Mouse (Mus musculus) thymus, postnatal 10 days (tissue): ENCODE measurements around the gene Tmem14a.
A peak's percentile ranks its signal among the peaks of the same experiment; 100 is the strongest.
"Not testable (repeated sequence)": the region's sequence is repeated elsewhere in the genome, so short reads cannot be mapped to it uniquely, and the experiment has no call there.

Experiments
- DNase-seq, 2 experiments: peaks; one replicate each; pipeline ENCODE4 v3.0.0; 2021; ENCODE audit warnings: low spot score in 2 of 2

Tmem14a gene

DNA sequence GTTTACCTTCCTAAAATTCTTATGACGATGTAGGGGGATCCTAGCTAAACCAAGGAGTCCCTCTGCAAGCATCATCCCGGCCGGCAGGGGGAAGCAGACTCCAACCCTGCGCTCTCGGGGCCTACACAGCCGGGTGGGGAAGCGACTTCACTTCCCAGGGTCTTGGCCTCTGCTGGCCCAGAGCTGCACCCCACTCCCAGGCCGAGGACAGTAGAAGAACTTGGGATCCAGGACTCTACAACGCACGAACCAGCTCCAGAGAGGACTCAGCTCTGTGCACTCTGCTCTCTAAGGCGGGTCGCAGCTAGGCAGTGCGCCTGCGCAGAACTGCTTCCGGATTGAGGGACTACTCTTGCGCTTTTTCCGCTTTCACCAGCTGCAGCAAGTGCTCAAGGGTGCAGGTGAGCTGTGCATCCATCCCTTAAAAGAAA, at the start of gene Tmem14a:
TSS of gene Tmem14a (plus strand) at position 87 of the 431 bp plus-strand sequence.
- peak; percentile 89 to 93 for DNase-seq

DNA sequence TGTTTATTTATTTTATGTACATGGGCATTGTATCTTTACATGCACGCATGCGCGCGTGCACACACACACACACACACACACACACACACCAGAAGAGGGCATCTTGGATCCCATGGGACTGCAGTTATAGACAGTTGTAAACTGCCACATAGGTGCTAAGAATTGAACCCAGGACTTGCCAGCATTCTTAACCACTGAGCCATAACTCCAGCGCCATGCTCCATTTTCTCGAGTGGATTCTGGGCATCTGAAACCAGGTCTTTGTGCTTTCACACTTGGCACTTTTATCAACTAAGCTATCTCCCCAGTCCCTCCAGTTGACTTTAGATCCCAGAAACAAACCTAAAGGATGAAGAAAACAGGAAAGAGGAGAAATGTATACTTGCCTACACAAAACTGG, 33.2 kb upstream of the Tmem14a start:
- no peak for DNase-seq

GRCm38 (mm10) chr1:21206241-21206640, 12.1 kb upstream of the Tmem14a start:
- DNase-seq, result no peak

DNA sequence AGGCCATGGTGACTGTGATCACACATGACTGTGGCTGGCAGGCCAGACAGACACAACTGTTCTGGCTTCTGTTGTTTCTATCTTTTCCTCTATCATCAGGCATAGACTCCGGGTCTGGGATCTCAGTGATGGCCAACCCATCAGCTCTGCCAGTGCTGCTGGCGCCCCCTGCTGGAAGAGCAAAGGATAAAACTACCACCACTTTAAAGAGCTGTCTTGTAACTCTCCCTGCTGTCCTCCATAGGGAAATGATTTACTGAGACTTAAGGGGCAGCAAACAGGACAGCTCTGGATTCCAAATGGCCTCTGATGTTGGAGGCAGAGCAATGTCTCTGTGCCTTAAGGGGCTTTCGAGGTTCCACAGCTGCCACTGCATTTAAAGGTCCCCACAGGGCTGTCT, 4.8 kb upstream of the Tmem14a start:
- DNase-seq, result not testable (repeated sequence)

DNA sequence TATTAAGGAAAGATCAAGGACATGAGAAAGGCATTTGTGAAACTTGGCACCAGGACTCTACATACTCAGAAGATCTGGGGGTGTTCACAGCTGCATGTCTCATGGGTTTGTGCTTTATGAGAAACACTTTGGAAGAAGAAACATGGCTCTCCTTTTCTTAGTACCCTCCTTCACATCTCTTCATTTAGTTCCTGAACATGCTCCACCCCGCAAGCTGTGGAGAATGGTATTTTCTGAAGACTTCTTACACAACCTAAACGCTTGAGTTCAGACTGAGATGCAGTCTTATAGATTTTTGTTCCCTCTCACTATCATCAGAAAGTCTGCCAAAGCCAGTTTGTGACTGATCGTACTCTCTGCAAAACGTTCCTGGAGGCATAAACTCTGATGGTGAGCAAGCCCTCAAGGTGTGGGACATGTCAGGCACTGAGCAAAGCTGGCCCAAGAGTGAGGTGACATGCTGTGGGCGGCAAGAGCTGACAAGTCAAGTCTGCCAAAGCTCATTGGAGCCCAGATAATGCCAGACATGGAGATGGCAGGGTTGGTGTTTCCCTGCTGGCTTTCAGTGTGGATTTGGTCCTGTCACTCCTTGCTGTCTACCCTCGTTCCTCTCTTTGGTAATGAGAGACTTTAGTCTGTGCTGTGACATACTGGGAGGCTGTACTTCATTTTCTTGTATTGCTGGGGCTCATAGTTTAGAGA, 4.2 kb upstream of the Tmem14a start:
- DNase-seq, result not testable (repeated sequence)

- no peak for DNase-seq
These were observed 9.5 kb downstream of the Tmem14a start for GRCm38 (mm10) chr1:21227756-21228395.

- DNase-seq, result not testable (repeated sequence)
These were observed 10.7 kb downstream of the Tmem14a start for GRCm38 (mm10) chr1:21228740-21229722.

- no peak for DNase-seq
These were observed 12.0 kb downstream of the Tmem14a start for GRCm38 (mm10) chr1:21230376-21230775.

GRCm38 (mm10) chr1:21231744-21232464, 13.5 kb downstream of the Tmem14a start:
- no peak for DNase-seq

DNA sequence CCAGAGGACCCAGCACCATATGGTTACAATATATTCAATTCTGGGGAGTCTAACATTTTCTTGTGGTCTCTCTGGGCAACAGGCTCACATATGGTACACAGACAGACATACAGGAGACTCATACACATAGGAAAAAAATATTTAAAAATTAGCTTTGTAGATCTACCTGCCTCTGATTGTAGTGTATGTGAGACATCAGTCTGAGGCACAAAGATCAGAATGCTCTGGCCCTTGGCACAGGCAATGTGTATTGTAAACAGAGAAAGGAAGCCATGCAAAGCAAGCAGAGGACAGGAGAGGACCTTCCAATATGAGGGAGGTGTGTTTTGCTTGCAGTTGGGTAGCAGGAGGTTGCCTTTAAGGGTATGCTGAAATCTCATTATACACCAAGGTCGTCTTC, 14.1 kb downstream of the Tmem14a start:
- no peak for DNase-seq

GRCm38 (mm10) chr1:21235359-21235758, 17.0 kb downstream of the Tmem14a start:
- DNase-seq, result no peak

DNA sequence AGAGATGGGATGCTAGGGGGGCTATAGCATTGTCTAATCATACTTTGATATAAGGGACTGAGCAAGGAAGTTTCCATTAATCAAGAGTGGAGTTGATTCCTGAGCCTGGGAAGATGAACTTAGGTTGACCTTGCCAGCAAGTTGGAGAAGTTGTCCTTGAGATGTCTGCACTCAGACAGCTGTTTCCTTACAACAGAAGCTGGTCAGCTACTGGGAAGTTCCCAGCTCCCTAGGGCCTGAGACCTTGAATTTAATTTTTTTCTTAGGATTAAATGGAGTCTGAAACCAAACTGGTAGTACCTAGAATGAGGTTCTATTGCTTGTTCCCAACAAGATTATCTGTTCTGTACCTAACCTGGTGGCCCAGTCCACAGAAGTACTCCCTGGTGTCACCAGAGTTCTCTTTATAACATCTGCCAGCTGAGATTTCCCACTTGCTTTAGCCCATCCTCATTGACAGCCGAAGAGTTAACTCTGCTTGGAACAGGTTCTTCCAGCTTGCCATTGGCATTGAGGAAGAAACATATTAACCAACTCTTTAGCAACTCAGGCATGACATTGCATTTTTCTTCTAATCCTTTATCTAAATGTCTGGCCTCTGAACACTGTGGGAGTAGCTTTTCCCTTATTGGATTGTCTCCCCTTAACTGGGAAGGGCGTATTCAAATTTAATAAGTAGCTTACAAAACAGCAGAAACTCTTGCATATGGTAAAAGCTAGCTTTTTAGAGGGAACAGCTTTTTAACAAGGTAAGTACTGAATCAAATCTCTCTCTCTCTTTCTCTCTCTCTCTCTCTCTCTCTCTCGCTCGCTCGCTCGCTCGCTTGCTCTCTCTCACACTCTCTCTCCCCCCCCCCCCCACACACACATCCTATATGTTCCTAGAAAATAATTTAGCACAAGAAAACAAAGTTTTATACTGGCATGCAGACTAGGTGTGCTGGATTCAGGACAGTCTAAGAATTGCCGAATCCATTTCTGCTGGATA, 21.8 kb downstream of the Tmem14a start, which contains the start of gene Gsta3:
TSS of gene Gsta3 (plus strand) at position 679 of the 988 bp plus-strand sequence.
- no peak for DNase-seq

GRCm38 (mm10) chr1:21241096-21241495, 22.7 kb downstream of the Tmem14a start:
- DNase-seq, result no peak

DNA sequence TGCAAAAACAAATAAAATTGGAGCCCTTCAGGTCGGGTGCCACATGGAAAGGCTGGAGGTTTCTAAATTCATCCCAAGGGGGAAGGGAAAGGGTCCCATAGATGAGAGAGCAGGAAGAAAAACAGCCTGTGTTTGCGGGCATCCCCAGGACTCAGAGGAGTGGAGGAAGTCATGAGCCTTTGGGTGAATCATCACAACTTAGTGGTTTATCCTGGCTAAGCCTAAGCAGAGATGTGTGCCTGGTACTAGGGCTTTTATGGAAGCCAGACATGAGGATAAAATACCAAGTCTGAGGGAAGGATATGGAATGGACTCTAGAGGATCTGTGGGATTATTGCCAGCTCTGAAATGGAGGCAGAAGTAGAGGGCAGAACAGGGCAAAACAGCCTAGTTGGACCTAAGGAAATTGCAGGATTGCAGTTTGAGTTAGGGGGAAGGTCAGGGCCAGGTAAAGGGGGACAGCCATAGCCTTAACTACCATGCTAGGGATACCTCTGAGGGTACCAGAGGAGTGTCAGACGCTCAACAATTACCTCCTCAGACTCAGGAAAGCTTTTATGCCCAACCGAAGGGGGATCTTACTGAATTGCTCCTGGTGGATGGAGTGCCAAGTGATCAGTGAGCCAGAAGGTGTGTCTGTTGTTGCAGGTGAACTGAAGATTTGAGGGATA, 26.1 kb downstream of the Tmem14a start:
- no peak for DNase-seq

DNA sequence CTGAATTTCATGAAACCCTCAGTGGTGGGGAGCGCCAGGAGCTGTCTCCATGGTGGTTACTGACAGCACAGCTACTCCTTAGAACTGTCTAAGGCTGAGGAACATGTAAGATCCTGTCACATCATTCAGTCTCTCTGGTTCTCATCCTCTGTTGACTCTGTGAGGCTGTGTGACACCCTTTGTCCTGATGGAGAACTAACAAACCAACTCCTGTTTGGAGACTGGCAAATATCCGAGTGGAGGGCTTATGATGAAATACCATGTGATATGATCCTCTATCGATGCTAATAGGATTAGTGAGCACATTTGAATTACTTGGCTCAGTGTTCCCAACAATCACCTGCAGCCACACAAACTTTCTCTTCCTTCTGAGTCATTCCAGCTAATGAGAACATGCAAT, 27.8 kb downstream of the Tmem14a start:
- DNase-seq, result no peak

GRCm38 (mm10) chr1:21247896-21248295, 29.5 kb downstream of the Tmem14a start:
- DNase-seq, result no peak

DNA sequence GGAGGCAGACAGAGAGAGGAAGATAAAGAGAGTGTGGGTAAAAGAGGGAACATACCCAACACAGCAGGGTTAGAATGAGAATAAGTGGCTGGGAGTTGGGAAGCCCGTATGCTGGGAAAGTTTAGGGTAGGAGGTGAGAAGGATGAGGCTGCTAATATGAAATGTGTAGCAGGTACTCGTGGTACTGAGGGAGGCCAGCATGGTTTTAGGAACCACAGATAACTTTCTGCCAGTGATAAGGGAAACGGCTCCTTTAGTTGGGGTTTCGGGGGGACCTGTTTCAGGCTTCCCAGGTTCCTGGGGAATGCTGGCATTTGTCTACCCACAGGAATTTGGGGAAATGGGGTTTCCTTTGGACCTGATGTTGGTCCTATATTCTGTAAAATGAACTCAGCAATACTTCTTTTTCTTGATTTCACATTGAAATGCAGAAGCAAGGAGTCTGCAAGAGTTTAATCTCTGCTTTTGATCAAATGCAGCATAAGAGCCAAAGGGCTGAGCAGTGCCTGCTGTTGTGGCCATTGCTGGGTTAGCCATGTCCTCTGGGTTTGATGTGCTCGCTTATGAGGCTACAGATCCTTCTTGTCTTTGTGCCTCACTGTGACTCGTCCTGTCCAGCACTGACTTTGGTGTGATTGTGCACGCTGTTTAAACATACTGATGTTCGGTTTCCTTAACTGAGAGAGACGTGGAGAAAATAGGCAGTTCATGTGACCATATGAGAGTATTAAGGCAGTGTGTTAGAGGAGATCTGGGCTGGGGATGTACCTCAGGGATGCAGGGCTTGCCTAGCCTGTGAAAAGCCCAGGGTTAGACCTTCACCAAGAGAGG, 30.4 kb downstream of the Tmem14a start:
- DNase-seq, result no peak

DNA sequence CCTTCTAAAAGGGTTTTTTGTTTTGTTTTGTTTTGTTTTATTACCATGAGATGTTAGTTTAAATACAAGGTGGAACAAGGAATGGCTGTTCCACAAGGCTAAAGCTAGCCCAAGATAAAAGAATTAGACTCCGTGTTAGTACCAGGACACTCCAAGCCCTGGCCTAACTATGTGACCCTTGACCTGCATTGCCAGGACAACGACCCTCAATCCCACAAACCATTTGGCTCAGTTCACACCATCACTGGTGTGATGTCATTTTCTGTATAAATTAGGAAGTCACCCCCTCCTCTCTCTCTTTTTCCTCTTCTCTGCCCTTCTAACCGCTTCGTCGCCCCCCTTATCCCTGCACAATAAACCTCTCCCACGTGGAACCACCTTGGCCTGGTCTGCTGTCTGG, 33.3 kb downstream of the Tmem14a start:
- no peak for DNase-seq
